Mouse (Mus musculus) embryonic fibroblast, embryonic 13.5 days (primary cell): ENCODE data around the gene Rassf8.

Experiments used
- CTCF ChIP-seq: IDR thresholded peaks from 2 replicates; pipeline ENCODE4 v1.5.1; 2011; ENCODE audit warnings: mild to moderate bottlenecking, control low read depth, low read length, moderate library complexity, borderline replicate concordance; ENCODE audit not compliant: insufficient read depth
- POLR2A ChIP-seq: IDR thresholded peaks from 2 replicates; pipeline ENCODE4 v1.6.1; 2011; ENCODE audit warnings: low read depth, mild to moderate bottlenecking, control low read depth, low read length, moderate library complexity

GRCm38 (mm10) chr6:145847661-145848060 lies 101.1 kb downstream of the Rassf8 start:
- no peak for TF ChIP-seq CTCF
- TF ChIP-seq POLR2A, result no peak
